Mouse (Mus musculus) hindbrain, embryonic 11.5 days (tissue): ENCODE measurements around the gene Spg21. TPM values are rescaled to one million over a fixed set of nuclear protein-coding genes. Genes with fewer than 3 reads are reported as not detected.

Source experiments
- ATAC-seq: fragments of 200-750 bp; cut with Nextera tagmentation; 2 replicates; pipeline ENCODE4 v1.8.0; 2017; ENCODE audit warnings: mild to moderate bottlenecking, moderate TSS enrichment, moderate library complexity; ENCODE audit not compliant: low FRiP score
- DNase-seq: peaks from one replicate; pipeline ENCODE4 v3.0.0-alpha.2; 2015; ENCODE audit warnings: low spot score
- H3K27ac ChIP-seq: fragments of 300-500 bp; sonication (generic); 2 replicates; pipeline ENCODE4 v1.5.1; 2014; ENCODE audit warnings: mild to moderate bottlenecking, low read depth, low read length
- H3K27me3 ChIP-seq: fragments of 300-500 bp; sonication (generic); 2 replicates; pipeline ENCODE4 v1.6.1; 2014; ENCODE audit warnings: mild to moderate bottlenecking, low read length, moderate library complexity, mixed read lengths; ENCODE audit not compliant: control insufficient read depth, insufficient read depth
- H3K36me3 ChIP-seq: fragments of 300-500 bp; sonication (generic); 2 replicates; pipeline ENCODE4 v1.6.1; 2014; ENCODE audit warnings: mild to moderate bottlenecking, low read length, moderate library complexity, mixed read lengths; ENCODE audit not compliant: control insufficient read depth, insufficient read depth
- H3K4me1 ChIP-seq: fragments of 300-500 bp; sonication (generic); replicated peaks from 2 replicates; pipeline ENCODE4 v1.6.1; 2014; ENCODE audit warnings: low read length, mixed read lengths; ENCODE audit not compliant: control insufficient read depth, insufficient read depth
- H3K4me2 ChIP-seq: fragments of 300-500 bp; sonication (generic); replicated peaks from 2 replicates; pipeline ENCODE4 v1.6.1; 2014; ENCODE audit warnings: mild to moderate bottlenecking, low read depth, low read length
- H3K4me3 ChIP-seq: fragments of 300-500 bp; sonication (generic); 2 replicates; pipeline ENCODE4 v1.5.1; 2014; ENCODE audit warnings: low read depth, low read length
- H3K9ac ChIP-seq: fragments of 300-500 bp; sonication (generic); 2 replicates; pipeline ENCODE4 v1.6.1; 2014; ENCODE audit warnings: low read depth, low read length
- H3K9me3 ChIP-seq: fragments of 300-500 bp; sonication (generic); 2 replicates; pipeline ENCODE4 v1.6.1; 2016; ENCODE audit warnings: low read length; ENCODE audit not compliant: control insufficient read depth
- WGBS: fragments of 180-500 bp; shearing (Covaris S2); extraction: QIAGEN DNeasy Blood & Tissue Kit; methylation state at CpG from one replicate; pipeline ENCODE4 v1.1.7; 2014; 5-methylcytosine and 5-hydroxymethylcytosine counted together
- polyA plus RNA-seq: library from polyadenylated mRNA; unstranded; fragments of >200 nt; fragmentation: Nextera tagmentation; extraction: Ambion mirVana; gene quantifications from 2 replicates; pipeline ENCODE4 v1.2.1, GENCODE M21; 2014

The Spg21 gene
- polyA plus RNA-seq, 1 experiment from 2014 or later = 131 TPM

DNA sequence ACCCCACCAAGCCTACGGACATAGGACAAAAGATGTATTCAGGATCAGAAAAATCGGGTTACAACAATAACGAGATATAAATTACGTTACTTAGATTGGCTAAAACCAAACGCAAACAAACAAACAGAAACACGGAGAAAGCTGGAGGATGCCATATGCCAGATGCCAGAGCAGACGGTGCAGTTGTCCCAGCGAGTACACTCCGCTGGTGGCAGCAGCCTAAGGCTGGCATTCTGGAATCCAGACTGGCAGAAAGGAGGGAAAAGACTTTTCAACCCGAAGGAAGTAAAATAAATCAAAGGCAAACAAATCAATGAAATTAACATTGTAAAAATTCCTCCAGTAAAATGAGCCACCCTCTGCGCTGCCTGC is 59.7 kb downstream of the Spg21 start:
- peak overlapping the region; percentile 19 for H3K4me3 ChIP-seq
- H3K36me3 ChIP-seq = no peaks in the 10 kb centered on the region
- H3K4me2 ChIP-seq = peak overlapping the region; percentile 53
- no peak overlapping the region for H3K27ac ChIP-seq
- 17% methylated on average over 11 of the region's 11 CpGs for WGBS
- ATAC-seq = no peak
- no peak overlapping the region for H3K9ac ChIP-seq
- DNase-seq = no peak
- H3K9me3 ChIP-seq = no peaks in the 10 kb centered on the region
- H3K27me3 ChIP-seq = no peaks in the 10 kb centered on the region
- no peaks in the 10 kb centered on the region for H3K4me1 ChIP-seq

GRCm38 (mm10) chr9:65523611-65524364 is 63.0 kb downstream of the Spg21 start:
- Histone ChIP-seq H3K9me3 (no peaks in the 10 kb centered on the region), H3K9ac (no peak overlapping the region), H3K4me3 (no peak overlapping the region), H3K27me3 (no peaks in the 10 kb centered on the region), H3K27ac (no peak overlapping the region), H3K36me3 (no peaks in the 10 kb centered on the region), H3K4me2 (no peak overlapping the region), H3K4me1 (no peaks in the 10 kb centered on the region)
- WGBS = 24% methylated on average over 14 of the region's 14 CpGs
- DNase-seq = peak; percentile 82
- peak; percentile 78 for ATAC-seq

DNA sequence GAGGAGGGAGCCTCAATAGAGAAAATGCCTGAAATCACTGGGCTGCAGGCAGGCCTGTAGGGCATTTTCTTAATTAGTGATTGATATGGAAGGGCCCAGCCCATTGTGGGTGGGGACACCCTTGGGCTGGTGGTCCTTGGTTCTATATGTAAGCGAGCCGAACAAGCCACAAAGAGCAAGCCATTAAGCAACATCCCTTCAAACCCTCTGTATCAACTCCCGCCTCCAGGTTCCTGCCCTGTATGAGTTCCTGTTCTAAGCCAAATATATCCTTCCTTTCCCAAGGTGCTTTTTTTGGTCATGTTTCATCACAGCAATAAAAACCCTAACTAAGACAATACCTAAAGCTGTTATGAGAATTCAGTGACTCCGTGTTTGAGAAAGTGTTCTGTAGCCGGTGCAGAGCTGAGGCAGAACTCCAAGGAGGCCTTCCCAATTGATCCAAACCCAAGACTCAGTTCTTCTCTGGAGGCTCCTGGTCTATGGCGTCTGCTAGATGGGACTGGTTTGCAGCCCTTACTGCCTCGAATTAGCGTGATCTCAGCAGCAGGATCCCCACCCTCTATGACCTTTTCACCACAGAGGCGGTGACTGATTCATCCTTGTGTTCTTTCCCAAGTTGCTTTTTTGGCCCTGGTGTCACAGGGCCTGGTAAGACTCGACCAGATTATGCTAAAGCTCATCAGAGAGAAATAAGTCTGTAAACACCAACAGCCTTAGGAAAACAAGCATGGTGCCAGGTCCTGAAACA is 64.9 kb downstream of the Spg21 start:
- Histone ChIP-seq H3K4me2 (no peak overlapping the region), H3K4me1 (no peaks in the 10 kb centered on the region), H3K27ac (no peak overlapping the region), H3K9ac (no peak overlapping the region), H3K36me3 (no peaks in the 10 kb centered on the region), H3K9me3 (no peaks in the 10 kb centered on the region), H3K4me3 (no peak overlapping the region), H3K27me3 (no peaks in the 10 kb centered on the region)
- WGBS = 76% methylated on average over 10 of the region's 10 CpGs
- no peak for DNase-seq
- ATAC-seq = no peak

- Histone ChIP-seq H3K4me3 (no peak overlapping the region), H3K27ac (no peak overlapping the region), H3K27me3 (no peaks in the 10 kb centered on the region), H3K4me2 (no peak overlapping the region), H3K36me3 (no peaks in the 10 kb centered on the region), H3K4me1 (no peaks in the 10 kb centered on the region), H3K9ac (no peak overlapping the region), H3K9me3 (no peaks in the 10 kb centered on the region)
- no peak for DNase-seq
- 79% methylated on average over 6 of the region's 6 CpGs for WGBS
- no peak for ATAC-seq
These were observed 67.8 kb downstream of the Spg21 start for GRCm38 (mm10) chr9:65528417-65529038.

GRCm38 (mm10) chr9:65529659-65530058 is 68.9 kb downstream of the Spg21 start:
- H3K36me3 ChIP-seq = no peaks in the 10 kb centered on the region
- H3K4me3 ChIP-seq = no peak overlapping the region
- H3K9ac ChIP-seq = no peak overlapping the region
- DNase-seq (no peak), ATAC-seq (no peak)
- no peak overlapping the region for H3K4me2 ChIP-seq
- no peak overlapping the region for H3K27ac ChIP-seq
- WGBS = 71% methylated on average over 8 of the region's 8 CpGs
- no peaks in the 10 kb centered on the region for H3K9me3 ChIP-seq
- no peaks in the 10 kb centered on the region for H3K4me1 ChIP-seq
- no peaks in the 10 kb centered on the region for H3K27me3 ChIP-seq

GRCm38 (mm10) chr9:65531283-65531682 is 70.5 kb downstream of the Spg21 start:
- H3K36me3 ChIP-seq = no peaks in the 10 kb centered on the region
- H3K27ac ChIP-seq = no peak overlapping the region
- no peaks in the 10 kb centered on the region for H3K9me3 ChIP-seq
- DNase-seq (no peak), ATAC-seq (no peak)
- no peaks in the 10 kb centered on the region for H3K4me1 ChIP-seq
- 91% methylated on average over 5 of the region's 5 CpGs for WGBS
- H3K27me3 ChIP-seq = no peaks in the 10 kb centered on the region
- no peak overlapping the region for H3K4me3 ChIP-seq
- H3K9ac ChIP-seq = no peak overlapping the region
- H3K4me2 ChIP-seq = no peak overlapping the region

DNA sequence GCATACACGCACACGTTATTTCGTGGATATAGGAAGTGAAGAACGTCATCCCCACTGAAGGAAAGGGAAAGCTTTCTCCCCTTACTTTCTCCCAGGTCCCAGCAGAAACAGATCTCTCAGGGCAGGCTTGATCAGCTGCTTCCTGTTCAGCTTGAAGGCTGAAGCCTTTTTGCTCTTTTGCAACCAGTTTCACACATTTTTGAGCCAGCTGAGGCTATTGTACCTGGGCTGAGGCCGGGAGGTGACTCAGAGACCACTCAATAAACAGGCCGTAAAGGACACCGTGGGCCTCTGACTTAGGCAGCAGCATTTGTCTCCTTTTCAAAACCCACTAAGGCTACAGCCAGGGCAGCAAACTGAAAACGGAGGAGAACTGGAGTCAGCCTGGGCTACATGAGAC is 72.2 kb downstream of the Spg21 start:
- DNase-seq = no peak
- WGBS = 87% methylated on average over 8 of the region's 8 CpGs
- no peaks in the 10 kb centered on the region for H3K27me3 ChIP-seq
- no peaks in the 10 kb centered on the region for H3K36me3 ChIP-seq
- H3K4me1 ChIP-seq = no peaks in the 10 kb centered on the region
- no peak overlapping the region for H3K4me3 ChIP-seq
- no peak for ATAC-seq
- H3K9ac ChIP-seq = no peak overlapping the region
- no peak overlapping the region for H3K27ac ChIP-seq
- H3K9me3 ChIP-seq = no peaks in the 10 kb centered on the region
- H3K4me2 ChIP-seq = no peak overlapping the region

DNA sequence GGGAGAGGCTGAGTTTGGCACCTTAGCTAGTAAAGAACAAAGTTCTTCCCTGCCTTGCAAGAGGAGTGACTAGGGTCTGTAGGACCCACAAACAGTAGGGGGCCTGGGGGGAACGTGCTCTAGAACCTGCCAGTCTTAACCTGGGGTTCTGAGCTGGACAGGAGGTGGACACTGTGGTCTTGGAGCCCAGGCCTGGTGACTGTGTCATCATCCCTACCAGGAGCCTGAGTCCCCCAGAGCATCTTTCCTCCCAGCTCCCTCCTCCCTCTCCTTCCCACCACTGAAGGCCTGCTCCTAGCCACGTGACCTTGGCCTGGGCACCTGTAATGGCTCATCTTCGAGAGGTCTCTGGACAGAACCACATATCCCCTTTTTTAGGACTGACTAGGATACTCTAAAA is 73.4 kb downstream of the Spg21 start:
- H3K4me1 ChIP-seq = no peaks in the 10 kb centered on the region
- H3K36me3 ChIP-seq = no peaks in the 10 kb centered on the region
- DNase-seq = no peak
- 96% methylated on average over 3 of the region's 3 CpGs for WGBS
- ATAC-seq = no peak
- no peaks in the 10 kb centered on the region for H3K9me3 ChIP-seq
- no peak overlapping the region for H3K9ac ChIP-seq
- no peaks in the 10 kb centered on the region for H3K27me3 ChIP-seq
- H3K27ac ChIP-seq = no peak overlapping the region
- H3K4me2 ChIP-seq = no peak overlapping the region
- H3K4me3 ChIP-seq = no peak overlapping the region
